Mouse (Mus musculus) retina, postnatal 1 day (tissue): ENCODE data around the gene Dmrta1.
"Not testable (repeated sequence)": the region's sequence is repeated elsewhere in the genome, so short reads cannot be mapped to it uniquely, and the experiment has no call there.

Experiments
- DNase-seq: peaks from one replicate; pipeline ENCODE4 v3.0.0-alpha.2; 2012

Gene Dmrta1

DNA sequence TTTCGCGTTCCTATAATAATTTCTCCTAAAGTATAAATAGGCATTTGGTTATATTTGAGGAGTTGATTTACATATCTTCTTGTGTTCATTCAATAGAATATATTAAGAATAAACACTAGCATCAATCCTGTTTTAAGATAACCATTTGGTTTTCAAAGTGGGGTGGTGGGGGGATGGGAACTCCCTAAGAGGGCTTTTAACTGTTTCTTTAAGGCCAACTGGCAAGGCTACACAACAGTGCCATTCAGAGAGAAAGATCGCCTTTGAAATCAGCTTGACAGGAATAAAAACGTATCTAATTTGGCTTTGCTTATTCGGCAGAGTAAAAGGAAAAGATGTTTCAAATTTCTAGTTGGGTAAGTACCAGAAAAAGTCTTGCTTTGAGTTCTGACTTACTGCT is at the start of gene Dmrta1:
Gene Dmrta1, plus strand, starts transcription at position 242 of the 400 bp plus-strand sequence.
- DNase-seq, result no peak

- no peak for DNase-seq
Measured at GRCm38 (mm10) chr4:89630374-89631079, 48.7 kb upstream of the Dmrta1 start.

DNA sequence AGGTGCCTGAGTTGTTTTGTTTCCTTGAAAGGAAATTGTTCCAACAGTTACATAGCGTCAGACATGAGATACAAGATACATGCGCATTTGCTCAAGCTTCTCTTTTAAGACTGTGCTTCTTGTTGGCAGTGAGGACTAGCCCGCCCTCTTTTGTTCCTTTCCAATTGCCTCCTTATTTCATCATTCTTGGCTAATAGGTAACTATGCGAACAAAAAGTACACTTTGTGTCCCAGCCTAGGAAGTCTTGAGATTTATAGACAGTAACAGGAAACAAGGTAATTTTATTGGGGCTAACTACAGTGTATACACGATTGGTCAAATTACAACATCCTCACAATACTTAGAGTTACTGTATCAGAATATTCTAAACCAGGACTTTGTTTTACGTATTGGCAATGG is 47.7 kb upstream of the Dmrta1 start:
- DNase-seq, result no peak

DNA sequence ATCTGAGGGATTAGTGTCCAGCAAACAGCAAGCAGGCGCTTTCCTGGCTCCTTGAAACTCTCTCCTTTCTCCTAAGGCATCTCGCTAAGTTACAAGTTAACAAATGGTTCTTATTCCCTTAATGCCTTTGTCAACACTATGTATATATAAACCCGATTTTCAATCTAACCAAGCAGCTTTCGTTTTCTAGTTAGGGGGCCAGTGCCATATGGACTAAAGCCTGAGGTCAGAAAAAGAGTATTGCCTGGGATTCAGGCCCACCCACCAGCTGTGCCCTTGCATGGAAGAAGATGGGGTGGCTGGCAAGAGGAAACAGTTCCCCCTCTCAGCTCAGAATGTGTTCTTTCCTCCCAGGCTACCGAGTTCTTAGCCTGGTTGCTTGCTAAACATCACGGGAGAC is 40.6 kb upstream of the Dmrta1 start:
- DNase-seq, result no peak

GRCm38 (mm10) chr4:89644235-89645115 is 34.8 kb upstream of the Dmrta1 start:
- DNase-seq, result no peak

DNA sequence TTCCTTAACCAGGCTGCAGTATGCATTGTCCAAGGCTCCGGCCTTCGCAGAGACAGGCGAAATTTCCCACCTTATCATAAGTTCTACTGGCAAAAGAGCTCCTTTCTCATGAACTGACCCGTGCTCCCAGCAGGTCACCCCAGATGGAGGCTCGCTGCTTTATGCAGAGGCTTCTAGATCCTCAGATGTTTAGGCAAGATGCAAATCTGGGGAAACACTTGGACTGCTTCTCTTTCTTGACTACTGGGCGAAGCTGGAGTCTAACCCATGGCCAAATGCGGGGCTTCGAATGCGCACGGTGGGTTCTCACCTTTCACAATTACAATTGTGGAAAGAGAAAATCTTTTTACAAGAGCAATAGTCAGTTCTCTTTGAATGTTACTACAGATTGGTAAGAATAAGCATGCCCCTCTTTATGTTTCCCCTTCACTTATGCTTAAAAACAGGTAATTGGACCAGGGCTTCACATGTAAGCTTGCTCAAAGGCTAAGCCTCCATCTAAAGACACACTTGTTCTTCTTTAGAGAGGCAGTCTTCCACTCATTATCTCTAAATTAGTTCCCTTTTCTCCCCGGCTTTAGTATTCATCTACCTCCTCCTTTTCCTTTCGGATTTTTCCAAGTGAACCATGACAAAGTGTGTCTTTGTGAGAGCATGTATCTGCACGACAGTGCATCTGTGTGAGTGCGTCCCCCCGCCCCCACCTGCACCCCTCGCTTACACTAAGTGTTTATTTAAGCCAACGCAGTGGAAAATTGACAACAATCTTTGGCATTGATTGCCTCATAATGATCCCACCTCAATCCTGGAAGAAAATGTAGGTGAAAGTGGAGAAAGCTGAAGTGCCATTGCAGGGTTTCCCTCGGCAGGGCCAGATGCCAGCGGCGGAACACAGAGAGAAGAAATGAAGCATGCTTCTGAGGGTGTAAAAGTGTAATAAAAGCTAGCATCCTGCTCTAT is 28.6 kb upstream of the Dmrta1 start:
- DNase-seq, result peak; percentile 70

- no peak for DNase-seq
Measured at GRCm38 (mm10) chr4:89651312-89651686, 27.9 kb upstream of the Dmrta1 start.

DNA sequence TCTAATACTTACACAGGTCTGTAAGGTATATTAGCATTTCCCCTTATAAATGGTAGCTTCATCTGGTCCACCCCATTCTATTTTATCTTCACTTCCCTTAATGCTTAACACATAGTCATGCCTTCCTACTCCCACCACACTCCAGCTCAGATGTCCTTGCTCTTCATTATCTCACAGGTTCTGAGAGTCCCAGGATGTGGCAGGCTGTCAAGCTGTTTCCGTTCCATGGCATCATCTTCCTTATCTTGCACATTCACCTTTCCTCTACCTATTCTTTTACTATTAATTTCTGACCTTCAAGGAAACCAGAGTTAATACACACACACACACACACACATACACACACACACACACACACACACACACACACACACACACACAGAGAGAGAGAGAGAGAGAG is 27.5 kb upstream of the Dmrta1 start:
- no peak for DNase-seq

DNA sequence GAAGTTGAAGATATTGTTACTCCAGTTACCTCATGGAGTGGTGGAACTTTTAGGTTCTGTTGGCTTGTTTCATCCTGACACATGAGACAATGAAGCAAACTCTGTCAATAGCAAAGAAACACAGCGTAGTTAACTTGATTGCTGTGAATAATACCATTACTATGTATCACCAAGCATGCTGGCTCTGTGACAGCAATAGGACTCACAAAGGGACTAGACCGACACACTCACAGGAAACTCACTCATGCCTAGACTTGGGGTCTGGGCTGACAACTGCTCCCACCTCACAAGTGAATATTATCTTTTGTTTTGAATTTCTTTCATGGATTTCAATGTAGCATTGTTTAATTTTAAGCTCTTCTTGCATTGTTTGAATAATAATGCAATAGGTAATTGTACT is 15.8 kb upstream of the Dmrta1 start:
- DNase-seq, result no peak

GRCm38 (mm10) chr4:89674711-89675110 is 4.5 kb upstream of the Dmrta1 start:
- DNase-seq, result no peak

- peak; percentile 18 for DNase-seq
Measured at GRCm38 (mm10) chr4:89677903-89678302, 1.3 kb upstream of the Dmrta1 start.

DNA sequence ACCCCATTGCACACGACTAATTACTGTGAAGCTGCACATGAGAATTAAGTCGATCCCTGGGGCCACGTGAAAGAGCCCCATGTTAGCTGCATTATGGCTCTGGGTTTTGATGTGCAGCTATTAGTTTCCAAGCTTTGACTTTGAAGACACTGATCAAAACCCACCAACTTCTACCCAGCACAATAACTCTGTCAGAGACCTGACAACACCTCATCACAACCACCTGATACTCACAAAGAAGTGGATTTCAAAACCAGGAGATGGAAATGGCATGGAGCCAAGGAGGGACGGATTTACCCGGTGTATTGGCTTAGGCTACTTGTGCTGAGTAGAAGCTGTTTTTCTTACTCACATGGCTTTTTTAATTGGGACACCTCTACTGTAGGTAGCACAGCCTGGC is 523 bp upstream of the Dmrta1 start:
- DNase-seq, result no peak

GRCm38 (mm10) chr4:89687961-89688803 is 8.9 kb downstream of the Dmrta1 start:
- DNase-seq, result peak; percentile 67

DNA sequence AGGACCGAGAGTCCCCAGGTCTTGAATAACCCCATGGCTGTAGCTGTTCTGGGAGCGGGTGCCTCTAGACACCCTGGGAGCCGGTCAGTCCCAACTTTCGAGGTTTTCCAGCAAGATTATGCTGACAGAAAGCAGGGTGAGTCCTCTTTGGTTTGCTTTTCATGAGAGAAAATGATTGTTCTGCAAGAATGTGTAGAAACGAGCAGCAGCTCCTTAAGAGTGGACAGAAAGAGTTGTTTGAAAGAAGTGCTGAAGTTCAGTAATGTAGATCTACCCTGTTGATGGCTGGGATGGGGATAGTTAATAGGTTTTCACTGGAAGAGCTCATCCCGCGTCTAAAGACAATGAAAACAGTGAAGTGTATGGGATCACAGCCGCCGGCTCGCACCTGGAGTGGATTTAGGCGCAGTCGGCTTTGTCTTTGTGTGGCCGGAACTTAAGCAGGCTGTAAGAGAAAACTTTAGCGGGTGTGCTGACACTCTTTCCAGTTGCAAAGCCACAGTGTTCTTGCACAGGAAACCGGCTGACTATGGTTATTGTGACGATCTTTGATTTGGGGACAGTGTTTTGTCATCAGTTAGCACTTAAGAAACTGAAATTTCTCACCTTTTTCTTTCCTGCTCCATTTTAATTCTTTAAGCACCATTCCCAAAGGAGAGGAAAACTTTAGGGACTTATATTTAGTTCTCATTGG is 9.7 kb downstream of the Dmrta1 start:
- peak; percentile 31 for DNase-seq

DNA sequence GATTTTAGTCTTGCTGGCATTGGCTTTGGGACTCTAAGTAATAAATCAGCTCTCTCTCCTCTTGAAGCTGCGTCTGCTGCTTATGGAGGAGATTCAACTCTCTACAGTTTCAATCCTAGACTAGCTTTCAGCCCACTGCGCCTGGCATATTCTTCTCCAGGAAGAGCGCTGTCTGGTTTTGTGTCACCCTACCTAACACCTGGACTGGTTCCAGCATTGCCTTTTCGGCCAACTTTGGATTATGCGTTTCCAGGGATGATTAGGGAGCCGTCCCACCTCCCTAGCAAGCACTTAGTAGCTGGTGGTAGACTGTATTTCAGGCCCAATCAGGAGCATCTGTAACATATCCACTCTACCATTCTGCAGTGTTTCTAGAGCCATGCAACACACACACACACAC is 12.7 kb downstream of the Dmrta1 start:
- no peak for DNase-seq

DNA sequence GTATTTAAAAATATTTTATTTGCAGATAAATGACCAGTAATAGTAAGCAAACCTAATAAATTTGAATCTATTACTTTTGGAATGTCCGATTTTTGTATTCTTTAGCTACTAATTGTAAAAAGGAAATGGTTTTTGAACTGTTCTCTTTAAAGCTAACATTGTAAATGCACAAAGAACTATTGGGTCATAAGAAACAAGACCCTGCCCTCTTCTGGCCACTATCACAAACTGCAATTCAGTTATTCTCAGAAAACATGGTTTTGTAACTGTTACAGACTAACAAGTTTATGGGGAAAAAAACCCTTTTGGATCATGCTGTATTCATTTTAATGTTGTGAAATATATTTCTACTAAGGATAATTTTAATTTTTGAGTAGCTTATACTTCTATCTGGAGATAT is 13.5 kb downstream of the Dmrta1 start:
- DNase-seq, result no peak

- no peak for DNase-seq
Measured at GRCm38 (mm10) chr4:89695589-89695988, 16.4 kb downstream of the Dmrta1 start.

DNA sequence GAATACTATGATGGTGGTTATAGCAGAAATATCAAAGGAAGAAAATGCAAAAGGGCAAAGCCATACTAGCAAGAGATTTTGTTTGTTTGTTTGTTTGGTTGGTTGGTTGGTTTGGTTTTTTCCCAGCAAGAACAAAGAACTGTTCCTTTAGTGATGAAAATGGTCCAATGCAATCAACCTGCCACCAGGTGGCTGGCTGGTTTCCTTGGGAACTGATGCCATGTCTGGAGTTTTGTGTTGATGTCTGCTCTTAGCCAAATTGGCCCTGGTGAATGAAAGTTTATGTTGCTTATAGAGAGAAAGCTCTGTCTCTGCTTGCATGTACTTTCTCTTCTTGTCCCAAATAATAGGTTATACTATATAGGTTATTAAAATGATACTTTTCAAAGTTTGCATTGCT is 18.7 kb downstream of the Dmrta1 start:
- DNase-seq, result no peak

DNA sequence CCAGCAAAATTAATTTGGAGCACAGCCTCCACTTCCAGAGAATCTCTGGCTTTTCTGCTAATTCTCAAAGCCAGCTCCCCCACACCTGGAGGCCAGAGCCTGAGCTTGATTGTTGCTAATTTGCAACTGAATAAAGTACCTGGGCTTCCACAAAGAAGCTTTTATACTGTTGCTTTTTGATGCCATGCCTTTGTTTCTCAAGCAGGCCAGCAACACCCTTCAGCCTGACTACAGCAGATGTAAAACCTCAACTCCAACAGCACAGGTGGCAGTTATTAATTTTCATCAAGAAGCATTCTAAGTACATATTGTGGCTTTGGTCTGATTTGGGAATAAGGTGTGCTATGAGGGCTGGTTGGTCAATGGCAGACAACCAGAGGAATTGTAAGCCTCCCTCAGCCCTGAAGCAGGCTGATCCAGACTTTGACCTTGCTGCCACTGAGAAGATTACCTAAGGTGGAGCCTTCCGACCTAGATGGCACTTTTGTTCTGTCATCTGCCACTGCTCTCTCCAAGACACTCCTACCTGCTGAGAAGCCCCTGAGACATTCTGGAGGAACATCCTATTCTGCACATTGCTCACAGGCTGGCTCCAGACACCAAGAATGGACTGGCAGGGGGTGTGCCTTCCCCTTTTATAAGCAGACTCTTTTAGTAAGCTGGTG is 44.4 kb downstream of the Dmrta1 start:
- not testable (repeated sequence) for DNase-seq
